Mouse (Mus musculus) megakaryocyte-erythroid progenitor cell, adult 5-6 weeks (primary cell): Measurements from ENCODE around the gene Ebf1. TPM values are rescaled to one million over a fixed set of nuclear protein-coding genes. Genes with fewer than 3 reads are reported as not detected.

ENCODE experiments used
- ATAC-seq: replicated peaks from 2 replicates; pipeline ENCODE4 v1.8.0; 2016; ENCODE audit warnings: mild to moderate bottlenecking, inconsistent platforms; ENCODE audit not compliant: severe bottlenecking, poor library complexity, low FRiP score, low TSS enrichment
- total RNA-seq, 2 experiments: library from RNA; stranded (forward) in 1 of 2; stranded (reverse) in 1 of 2; fragments of 200-1000, 215-1000 nt in 1 of 2; fragments of >200 nt in 1 of 2; fragmentation: Nextera tagmentation in 1 of 2; gene quantifications; 2 replicates each; pipeline ENCODE4 v1.2.3; 2014 to 2017

The Ebf1 gene
- total RNA-seq, 2 experiments from 2014 or later: 2.9 to 26.9 TPM

- ATAC-seq: no peak
These were observed 843 bp downstream of the Ebf1 start for GRCm38 (mm10) chr11:44617734-44618586.

- no peak for ATAC-seq
These were observed 2.2 kb downstream of the Ebf1 start for GRCm38 (mm10) chr11:44619131-44619886.

- no peak for ATAC-seq
These were observed 3.0 kb downstream of the Ebf1 start for GRCm38 (mm10) chr11:44619887-44620693.

DNA sequence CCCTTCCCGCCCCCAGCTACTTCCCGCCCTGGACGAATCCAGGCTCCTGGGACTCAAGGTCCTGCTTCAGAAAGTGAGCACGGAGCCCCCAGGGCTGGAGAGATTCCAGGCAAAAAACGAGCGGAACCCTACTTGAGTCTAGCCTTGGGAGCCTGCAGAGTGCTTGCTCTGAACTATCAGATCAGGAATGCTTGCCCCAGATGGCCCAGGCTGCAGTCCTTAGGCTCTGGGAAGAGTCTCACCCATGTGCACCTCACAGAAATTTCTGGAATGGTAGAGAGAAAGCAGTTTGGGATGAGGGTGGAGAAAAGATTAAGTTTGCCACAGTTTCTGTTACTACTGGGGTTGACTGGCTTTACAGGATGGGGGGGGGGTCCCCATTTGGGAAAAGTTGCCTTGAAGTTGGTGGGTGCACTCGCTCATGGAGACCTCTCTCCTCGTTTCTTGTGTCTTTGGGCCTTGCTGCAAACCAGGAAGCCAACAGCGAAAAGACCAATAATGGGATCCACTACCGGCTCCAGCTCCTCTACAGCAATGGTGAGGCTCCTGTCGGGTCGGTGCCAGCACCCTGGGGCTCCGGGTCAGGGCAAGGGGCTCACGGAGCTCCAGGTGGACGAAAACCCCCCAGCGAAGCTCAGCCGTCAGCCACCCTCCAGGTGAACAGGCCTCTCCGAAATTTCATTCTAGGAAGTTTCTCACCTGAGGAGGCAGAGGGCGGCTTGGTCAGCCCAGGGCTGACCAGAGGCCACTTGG lies 3.8 kb downstream of the Ebf1 start:
- ATAC-seq: no peak

- ATAC-seq: no peak
These were observed 4.5 kb downstream of the Ebf1 start for GRCm38 (mm10) chr11:44621615-44622014.

DNA sequence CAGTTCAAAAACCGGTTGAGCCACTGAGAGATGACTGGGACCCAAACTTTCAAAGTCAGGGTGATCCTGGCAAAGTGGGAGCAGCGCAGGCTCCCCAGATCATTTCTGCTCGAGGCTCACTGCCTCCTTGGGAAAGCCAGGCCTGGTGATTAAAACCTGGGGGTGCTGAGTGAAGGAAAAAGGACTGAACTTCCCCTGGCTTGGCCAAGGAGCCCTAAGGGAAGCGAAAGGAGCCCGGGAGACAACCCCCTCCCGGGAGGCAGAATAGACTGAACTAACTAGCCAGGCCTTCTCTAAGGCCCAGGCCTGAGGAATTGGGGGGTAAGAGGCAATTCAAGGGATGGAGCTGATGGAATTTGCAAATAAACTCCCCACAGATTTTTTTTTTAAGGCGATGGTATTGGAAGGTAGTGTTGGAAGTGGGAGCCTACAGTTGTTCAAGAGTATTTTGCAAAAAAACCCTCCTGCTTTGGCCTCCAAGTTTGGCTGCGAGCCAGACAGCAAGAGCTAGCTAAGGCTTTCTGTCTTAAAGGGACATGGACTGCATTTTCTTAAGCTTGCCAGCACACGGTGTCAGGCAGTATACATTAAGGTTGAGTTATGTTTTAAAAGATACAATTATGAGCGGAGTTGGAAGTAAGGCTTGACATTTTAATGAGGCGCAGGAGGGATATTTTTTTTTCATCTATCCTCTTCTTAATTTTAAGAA lies 5.1 kb downstream of the Ebf1 start:
- no peak for ATAC-seq

DNA sequence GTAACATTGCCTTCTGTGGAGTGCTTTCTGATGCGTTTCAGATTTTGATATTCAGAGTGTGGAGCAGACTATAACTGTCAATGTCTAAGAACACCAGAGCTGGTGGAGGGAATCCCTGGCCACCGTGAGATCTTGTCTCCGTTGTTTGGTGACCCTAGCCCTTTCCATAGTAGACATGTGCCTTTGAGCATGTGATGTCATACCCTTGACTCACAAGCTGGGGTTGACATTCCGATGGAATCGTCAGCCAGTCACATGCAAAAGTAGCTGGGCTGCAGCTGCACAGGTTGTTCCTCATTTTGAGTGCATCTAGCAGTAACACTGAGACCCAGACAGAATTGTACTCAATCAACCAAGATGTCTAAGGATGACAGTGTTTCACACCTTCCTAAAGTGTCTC lies 7.4 kb downstream of the Ebf1 start:
- ATAC-seq: no peak

DNA sequence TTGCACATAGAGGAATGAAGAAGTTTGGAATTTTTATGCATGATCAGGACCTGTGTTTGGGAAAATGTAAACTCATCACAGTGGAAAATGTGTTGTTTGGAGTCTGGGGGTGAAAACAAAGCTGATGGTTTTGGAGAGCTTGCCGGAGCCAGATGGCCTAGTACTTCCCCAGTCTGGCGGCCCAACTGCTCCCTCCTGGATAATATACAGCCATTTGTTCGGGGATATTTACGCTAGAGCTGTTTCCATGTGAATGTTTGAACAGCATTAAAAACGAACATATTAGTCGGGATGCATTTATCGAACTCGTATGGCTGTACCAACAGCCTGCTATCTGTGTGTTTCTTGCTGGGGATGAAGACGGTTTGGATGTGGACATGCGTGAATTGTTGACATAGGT lies 8.9 kb downstream of the Ebf1 start:
- ATAC-seq: no peak

DNA sequence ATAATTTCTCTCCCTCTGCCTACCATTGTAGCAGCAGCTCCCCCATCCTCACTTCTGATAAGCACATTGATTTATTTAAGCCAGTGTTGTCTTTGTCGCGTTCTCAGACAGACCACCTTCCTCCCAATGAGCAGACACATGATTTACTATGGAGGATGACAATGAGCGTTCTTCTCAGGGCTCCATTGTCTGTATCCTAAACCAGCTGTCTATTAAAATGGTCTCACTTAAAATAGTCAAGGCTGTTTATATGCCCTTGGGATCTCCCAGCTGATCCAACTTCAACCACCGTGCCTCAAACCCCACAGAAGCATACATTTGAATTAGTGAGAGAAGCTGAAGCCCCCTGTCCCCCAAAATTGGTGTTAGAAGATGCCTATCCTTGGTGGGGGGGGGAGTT lies 11.3 kb downstream of the Ebf1 start:
- no peak for ATAC-seq

GRCm38 (mm10) chr11:44632064-44632968 lies 15.2 kb downstream of the Ebf1 start:
- no peak for ATAC-seq

GRCm38 (mm10) chr11:44633001-44633693 lies 16.0 kb downstream of the Ebf1 start:
- ATAC-seq: no peak

GRCm38 (mm10) chr11:44634552-44635193 lies 17.6 kb downstream of the Ebf1 start:
- no peak for ATAC-seq

DNA sequence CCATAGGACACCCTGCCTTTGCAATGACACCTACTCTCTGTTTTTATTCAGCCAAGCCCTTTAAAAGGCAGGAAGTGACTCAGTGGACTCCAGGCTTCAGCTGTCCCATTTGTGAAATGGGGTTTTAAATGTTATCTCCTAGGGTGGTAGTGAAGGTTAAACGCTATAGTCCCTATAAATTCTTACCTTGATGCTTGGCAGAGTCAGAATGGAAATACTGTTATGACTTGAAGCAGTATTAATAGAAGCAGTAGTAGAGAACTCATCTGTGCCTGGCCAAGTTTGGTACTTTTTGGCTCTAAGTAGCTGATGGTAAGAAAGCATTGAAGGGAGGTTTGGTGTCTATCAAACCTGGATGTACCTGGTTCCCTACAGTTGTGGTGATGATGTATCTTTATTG lies 19.1 kb downstream of the Ebf1 start:
- no peak for ATAC-seq

- ATAC-seq: no peak
These were observed 21.2 kb downstream of the Ebf1 start for GRCm38 (mm10) chr11:44638193-44638754.

DNA sequence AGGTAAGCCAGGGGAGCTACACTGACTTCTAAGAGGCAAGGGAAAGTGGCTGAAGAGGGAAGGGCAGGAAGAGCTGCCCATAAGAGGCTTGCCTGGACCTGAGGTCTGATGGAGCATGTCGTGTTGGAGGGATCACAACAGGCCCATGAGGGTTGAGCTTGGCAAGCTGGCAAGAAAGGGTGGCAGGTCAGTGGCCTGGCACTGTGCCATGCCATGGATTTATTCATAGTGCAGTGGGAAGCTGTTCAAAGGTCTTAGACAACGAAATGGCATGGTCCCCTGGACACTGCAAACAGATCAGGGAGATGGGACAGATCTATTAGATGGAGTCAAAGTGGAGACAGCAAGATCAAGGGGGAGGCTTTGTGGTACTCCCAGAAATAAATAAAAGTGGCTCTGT lies 24.4 kb downstream of the Ebf1 start:
- ATAC-seq: no peak

GRCm38 (mm10) chr11:44654340-44655019 lies 37.4 kb downstream of the Ebf1 start:
- ATAC-seq: no peak
